Mouse (Mus musculus): ENCODE measurements around the gene Nmur2. TPM values are rescaled to one million over a fixed set of nuclear protein-coding genes. Genes with fewer than 3 reads are reported as not detected.

Gene Nmur2
- polyA plus RNA-seq (2015; fragmentation: Nextera tagmentation; extraction: Ambion mirVana), result not detected in 2 replicates

GRCm38 (mm10) chr11:56040917-56041316 is at the start of gene Nmur2:
Nmur2 (minus strand) TSS chr11:56041010.
- Histone ChIP-seq H3K36me3 (no peaks in the 10 kb centered on the region), H3K4me2 (no peak within 1 kb of the TSS), H3K27me3 (no peaks in the 10 kb centered on the region; the same call in 1 of the 2 replicates), H3K4me1 (peaks cover 4% of the 10 kb centered on the region; the same call in 1 of the 2 replicates), H3K9ac (no peak within 1 kb of the TSS), H3K27ac (no peak within 1 kb of the TSS), H3K9me3 (no peaks in the 10 kb centered on the region), H3K4me3 (no peak within 1 kb of the TSS)
- 4% methylated on average over 6 of the region's 6 CpGs for WGBS
- ATAC-seq (ENCODE audit: insufficient number of reproducible peaks, low FRiP score, low TSS enrichment, low read depth), result no peak

GRCm38 (mm10) chr11:56089127-56089689 is 48.4 kb upstream of the Nmur2 start:
- ATAC-seq (ENCODE audit: insufficient number of reproducible peaks, low FRiP score, low TSS enrichment, low read depth), result no peak
- H3K4me1 ChIP-seq, result no peaks in the 10 kb centered on the region
- no peak overlapping the region for H3K4me2 ChIP-seq
- H3K27ac ChIP-seq, result no peak overlapping the region
- no peak overlapping the region for H3K4me3 ChIP-seq
- no peak overlapping the region for H3K9ac ChIP-seq
- H3K27me3 ChIP-seq, result no peaks in the 10 kb centered on the region
- no peaks in the 10 kb centered on the region for H3K9me3 ChIP-seq
- H3K36me3 ChIP-seq, result no peaks in the 10 kb centered on the region
- WGBS, result 79% methylated on average over 11 of the region's 11 CpGs

- H3K4me1 ChIP-seq, result no peaks in the 10 kb centered on the region
- 32% methylated on average over 7 of the region's 7 CpGs for WGBS
- H3K27ac ChIP-seq, result no peak overlapping the region
- no peak overlapping the region for H3K4me3 ChIP-seq
- no peak overlapping the region for H3K4me2 ChIP-seq
- no peaks in the 10 kb centered on the region for H3K36me3 ChIP-seq
- H3K9me3 ChIP-seq, result no peaks in the 10 kb centered on the region
- no peaks in the 10 kb centered on the region for H3K27me3 ChIP-seq
- no peak for ATAC-seq (ENCODE audit: insufficient number of reproducible peaks, low FRiP score, low TSS enrichment, low read depth)
- H3K9ac ChIP-seq, result no peak overlapping the region
Observed at GRCm38 (mm10) chr11:56072131-56072530, 31.3 kb upstream of the Nmur2 start.

- Histone ChIP-seq H3K9ac (no peak overlapping the region), H3K27me3 (no peaks in the 10 kb centered on the region), H3K4me3 (no peak overlapping the region), H3K4me1 (no peaks in the 10 kb centered on the region), H3K4me2 (no peak overlapping the region), H3K9me3 (no peaks in the 10 kb centered on the region), H3K27ac (no peak overlapping the region), H3K36me3 (no peaks in the 10 kb centered on the region)
- WGBS, result 80% methylated on average over 2 of the region's 2 CpGs
- ATAC-seq (ENCODE audit: insufficient number of reproducible peaks, low FRiP score, low TSS enrichment, low read depth), result no peak
Observed at GRCm38 (mm10) chr11:56069658-56070057, 28.8 kb upstream of the Nmur2 start.

GRCm38 (mm10) chr11:56065147-56065546 is 24.3 kb upstream of the Nmur2 start:
- ATAC-seq (ENCODE audit: insufficient number of reproducible peaks, low FRiP score, low TSS enrichment, low read depth), result no peak
- Histone ChIP-seq H3K27ac (no peak overlapping the region), H3K4me2 (no peak overlapping the region), H3K9ac (no peak overlapping the region), H3K4me3 (no peak overlapping the region), H3K36me3 (no peaks in the 10 kb centered on the region), H3K9me3 (no peaks in the 10 kb centered on the region), H3K27me3 (no peaks in the 10 kb centered on the region), H3K4me1 (no peaks in the 10 kb centered on the region)
- WGBS, result 80% methylated on average over 2 of the region's 2 CpGs

GRCm38 (mm10) chr11:56064575-56064974 is 23.8 kb upstream of the Nmur2 start:
- H3K36me3 ChIP-seq, result no peaks in the 10 kb centered on the region
- H3K9me3 ChIP-seq, result no peaks in the 10 kb centered on the region
- WGBS, result 38% methylated on average over 4 of the region's 4 CpGs
- H3K27me3 ChIP-seq, result no peaks in the 10 kb centered on the region
- no peaks in the 10 kb centered on the region for H3K4me1 ChIP-seq
- no peak overlapping the region for H3K27ac ChIP-seq
- no peak overlapping the region for H3K4me3 ChIP-seq
- no peak overlapping the region for H3K9ac ChIP-seq
- H3K4me2 ChIP-seq, result no peak overlapping the region
- ATAC-seq (ENCODE audit: insufficient number of reproducible peaks, low FRiP score, low TSS enrichment, low read depth), result no peak

- Histone ChIP-seq H3K36me3 (no peaks in the 10 kb centered on the region), H3K9ac (no peak overlapping the region), H3K4me2 (no peak overlapping the region), H3K4me3 (no peak overlapping the region), H3K27ac (no peak overlapping the region), H3K9me3 (no peaks in the 10 kb centered on the region), H3K27me3 (no peaks in the 10 kb centered on the region), H3K4me1 (no peaks in the 10 kb centered on the region)
- ATAC-seq (ENCODE audit: insufficient number of reproducible peaks, low FRiP score, low TSS enrichment, low read depth), result no peak
- 43% methylated on average over 3 of the region's 3 CpGs for WGBS
Observed at GRCm38 (mm10) chr11:56059236-56059635, 18.4 kb upstream of the Nmur2 start.

GRCm38 (mm10) chr11:56054439-56054838 is 13.6 kb upstream of the Nmur2 start:
- WGBS, result 67% methylated on average over 7 of the region's 7 CpGs
- Histone ChIP-seq H3K4me3 (no peak overlapping the region), H3K27ac (no peak overlapping the region), H3K36me3 (no peaks in the 10 kb centered on the region), H3K4me1 (no peaks in the 10 kb centered on the region), H3K4me2 (no peak overlapping the region), H3K27me3 (no peaks in the 10 kb centered on the region), H3K9ac (no peak overlapping the region), H3K9me3 (no peaks in the 10 kb centered on the region)
- no peak for ATAC-seq (ENCODE audit: insufficient number of reproducible peaks, low FRiP score, low TSS enrichment, low read depth)

- Histone ChIP-seq H3K4me3 (no peak overlapping the region), H3K9me3 (no peaks in the 10 kb centered on the region), H3K4me2 (no peak overlapping the region), H3K36me3 (no peaks in the 10 kb centered on the region), H3K4me1 (no peaks in the 10 kb centered on the region), H3K9ac (no peak overlapping the region), H3K27ac (no peak overlapping the region), H3K27me3 (no peaks in the 10 kb centered on the region)
- WGBS, result 82% methylated on average over 10 of the region's 10 CpGs
- no peak for ATAC-seq (ENCODE audit: insufficient number of reproducible peaks, low FRiP score, low TSS enrichment, low read depth)
Observed at GRCm38 (mm10) chr11:56026854-56027253, 14.0 kb downstream of the Nmur2 start.

- H3K9ac ChIP-seq, result no peak overlapping the region
- 58% methylated on average over 10 of the region's 10 CpGs for WGBS
- H3K9me3 ChIP-seq, result no peaks in the 10 kb centered on the region
- H3K4me2 ChIP-seq, result no peak overlapping the region
- ATAC-seq (ENCODE audit: insufficient number of reproducible peaks, low FRiP score, low TSS enrichment, low read depth), result no peak
- H3K36me3 ChIP-seq, result no peaks in the 10 kb centered on the region
- H3K27ac ChIP-seq, result no peak overlapping the region
- no peaks in the 10 kb centered on the region for H3K4me1 ChIP-seq
- H3K4me3 ChIP-seq, result no peak overlapping the region
- no peaks in the 10 kb centered on the region for H3K27me3 ChIP-seq
Observed at GRCm38 (mm10) chr11:56025746-56026570, 14.9 kb downstream of the Nmur2 start.

GRCm38 (mm10) chr11:56013510-56014057 is 27.2 kb downstream of the Nmur2 start:
- Histone ChIP-seq H3K9ac (no peak overlapping the region), H3K9me3 (no peaks in the 10 kb centered on the region), H3K27ac (no peak overlapping the region), H3K27me3 (no peaks in the 10 kb centered on the region), H3K4me1 (no peaks in the 10 kb centered on the region), H3K4me2 (no peak overlapping the region), H3K4me3 (no peak overlapping the region), H3K36me3 (no peaks in the 10 kb centered on the region)
- 39% methylated on average over 9 of the region's 9 CpGs for WGBS
- no peak for ATAC-seq (ENCODE audit: insufficient number of reproducible peaks, low FRiP score, low TSS enrichment, low read depth)

GRCm38 (mm10) chr11:56012396-56012795 is 28.4 kb downstream of the Nmur2 start:
- WGBS, result 53% methylated on average over 2 of the region's 2 CpGs
- no peaks in the 10 kb centered on the region for H3K9me3 ChIP-seq
- no peak overlapping the region for H3K27ac ChIP-seq
- H3K36me3 ChIP-seq, result no peaks in the 10 kb centered on the region
- no peak overlapping the region for H3K9ac ChIP-seq
- no peak overlapping the region for H3K4me2 ChIP-seq
- no peaks in the 10 kb centered on the region for H3K27me3 ChIP-seq
- no peaks in the 10 kb centered on the region for H3K4me1 ChIP-seq
- no peak for ATAC-seq (ENCODE audit: insufficient number of reproducible peaks, low FRiP score, low TSS enrichment, low read depth)
- H3K4me3 ChIP-seq, result no peak overlapping the region
